Mouse (Mus musculus) myocyte (in vitro differentiated cells): ENCODE data around the gene Coro1a. TPM values are rescaled to one million over a fixed set of nuclear protein-coding genes. Genes with fewer than 3 reads are reported as not detected.

Experiments
- H3K27me3 ChIP-seq: one replicate; pipeline ENCODE4 v1.6.1; 2011; ENCODE audit not compliant: control insufficient read depth, insufficient read depth, insufficient read length
- H3K36me3 ChIP-seq: one replicate; pipeline ENCODE4 v1.6.1; 2011; ENCODE audit not compliant: control insufficient read depth, insufficient read depth
- H3K4me2 ChIP-seq: one replicate; pipeline ENCODE4 v1.6.1; 2011; ENCODE audit warnings: low read depth, control low read depth
- H3K4me3 ChIP-seq: one replicate; pipeline ENCODE4 v1.5.1; 2011; ENCODE audit warnings: mild to moderate bottlenecking, control low read depth, moderate library complexity
- H3K79me2 ChIP-seq: one replicate; pipeline ENCODE4 v1.6.1; 2011; ENCODE audit not compliant: control insufficient read depth, insufficient read depth
- H3ac ChIP-seq: one replicate; pipeline ENCODE4 v1.6.1; 2011; ENCODE audit not compliant: control insufficient read depth, insufficient read length
- CEBPB ChIP-seq: IDR thresholded peaks from 2 replicates; pipeline ENCODE4 v1.6.1; 2011; ENCODE audit warnings: mild to moderate bottlenecking, moderate library complexity; ENCODE audit not compliant: poor library complexity, insufficient read depth, severe bottlenecking
- E2F4 ChIP-seq: IDR thresholded peaks from one replicate; pipeline ENCODE4 v1.6.1; 2011; ENCODE audit warnings: mild to moderate bottlenecking, control low read depth, moderate library complexity; ENCODE audit not compliant: insufficient read depth
- MAX ChIP-seq: IDR thresholded peaks from one replicate; pipeline ENCODE4 v1.6.1; 2011; ENCODE audit warnings: low read depth, mild to moderate bottlenecking, control low read depth
- MYOD1 ChIP-seq, 3 experiments: IDR thresholded peaks; one replicate each; pipeline ENCODE4 v1.6.1; 2011; ENCODE audit warnings: control low read depth in 2 of 3, low read depth in 2 of 3, mild to moderate bottlenecking in 2 of 3, moderate library complexity in 1 of 3; ENCODE audit not compliant: insufficient read length in 2 of 3, control insufficient read depth in 1 of 3
- MYOG ChIP-seq, 3 experiments: IDR thresholded peaks; one replicate each; pipeline ENCODE4 v1.6.1; 2011; ENCODE audit warnings: control low read depth in 2 of 3, low read depth in 2 of 3, mild to moderate bottlenecking in 2 of 3; ENCODE audit not compliant: insufficient read length in 2 of 3, control insufficient read depth in 1 of 3, insufficient read depth in 1 of 3
- POLR2A ChIP-seq: IDR thresholded peaks from one replicate; pipeline ENCODE4 v1.6.1; 2011; ENCODE audit warnings: low read depth, mild to moderate bottlenecking, control low read depth, moderate library complexity; ENCODE audit not compliant: insufficient read length
- POLR2AphosphoS2 ChIP-seq: IDR thresholded peaks from one replicate; pipeline ENCODE4 v1.6.1; 2011; ENCODE audit warnings: low read depth, control low read depth; ENCODE audit not compliant: insufficient read length
- REST ChIP-seq: IDR thresholded peaks from one replicate; pipeline ENCODE4 v1.6.1; 2011; ENCODE audit warnings: mild to moderate bottlenecking, control low read depth, moderate library complexity; ENCODE audit not compliant: insufficient read depth, insufficient read length
- SRF ChIP-seq: IDR thresholded peaks from one replicate; pipeline ENCODE4 v1.6.1; 2011; ENCODE audit warnings: low read depth; ENCODE audit not compliant: control insufficient read depth, insufficient read length
- TCF12 ChIP-seq: IDR thresholded peaks from one replicate; pipeline ENCODE4 v1.6.1; 2011; ENCODE audit warnings: mild to moderate bottlenecking, control low read depth; ENCODE audit not compliant: poor library complexity, insufficient read depth, severe bottlenecking
- TCF3 ChIP-seq: IDR thresholded peaks from one replicate; pipeline ENCODE4 v1.6.1; 2011; ENCODE audit warnings: low read depth, control low read depth; ENCODE audit not compliant: insufficient read length
- USF1 ChIP-seq: IDR thresholded peaks from one replicate; pipeline ENCODE4 v1.6.1; 2011; ENCODE audit warnings: low read depth, mild to moderate bottlenecking, control low read depth, moderate library complexity
- polyA plus RNA-seq: library from polyadenylated mRNA; unstranded; fragments of >200 nt; fragmentation: generic; extraction: Trizol; gene quantifications from one replicate; pipeline ENCODE4 v1.2.1, GENCODE M21; 2012; ENCODE audit warnings: missing spikeins

Coro1a gene
- polyA plus RNA-seq, 1 experiment: 0.14 TPM

- no peaks in the 10 kb centered on the region for H3K79me2 ChIP-seq
- H3K27me3 ChIP-seq: peaks cover 40% of the 10 kb centered on the region
- H3ac ChIP-seq: no peak overlapping the region
- no peaks in the 10 kb centered on the region for H3K36me3 ChIP-seq
- no peak overlapping the region for H3K4me3 ChIP-seq
- H3K4me2 ChIP-seq: no peak overlapping the region
- TF ChIP-seq POLR2AphosphoS2: no peak
- no peak for TF ChIP-seq E2F4
- no peak for TF ChIP-seq TCF3
- TF ChIP-seq SRF: no peak
- no peak for TF ChIP-seq REST
- no peak for TF ChIP-seq POLR2A
- TF ChIP-seq MYOD1 (IDR thresholded peaks at IDR 0.05; ENCODE audit: control insufficient read depth in 1 of 3, insufficient read length in 2 of 3, low read depth in 2 of 3): no peak
- TF ChIP-seq CEBPB: no peak
- TF ChIP-seq MAX: no peak
- no peak for TF ChIP-seq USF1
- TF ChIP-seq TCF12: no peak
- no peak for TF ChIP-seq MYOG (IDR thresholded peaks at IDR 0.05; ENCODE audit: control insufficient read depth in 1 of 3, insufficient read depth in 1 of 3, insufficient read length in 2 of 3, low read depth in 2 of 3)
These were observed 4.3 kb upstream of the Coro1a start for GRCm38 (mm10) chr7:126711910-126712309.

DNA sequence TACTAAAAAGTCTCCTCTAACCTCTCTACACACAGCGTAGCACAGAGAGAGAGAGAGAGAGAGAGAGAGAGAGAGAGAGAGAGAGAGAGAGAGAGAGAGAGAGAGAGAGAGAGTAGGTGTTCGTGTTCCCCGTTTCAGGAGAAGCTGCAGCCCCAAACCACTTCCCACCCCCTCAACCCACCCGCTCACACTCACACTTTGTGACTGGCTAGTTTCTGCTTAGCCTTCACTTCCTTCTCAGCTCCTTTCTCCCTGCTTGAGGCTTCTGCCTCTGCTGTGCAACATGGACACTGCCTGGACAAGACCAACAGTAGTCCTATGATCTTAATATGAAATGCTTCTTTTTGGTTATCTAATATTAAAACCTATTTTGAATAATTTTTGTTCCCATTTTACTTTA, 2.7 kb upstream of the Coro1a start:
- no peak overlapping the region for H3K4me2 ChIP-seq
- no peak for TF ChIP-seq POLR2AphosphoS2
- no peak for TF ChIP-seq TCF12
- TF ChIP-seq CEBPB: no peak
- no peak for TF ChIP-seq SRF
- TF ChIP-seq MAX: no peak
- no peak overlapping the region for H3ac ChIP-seq
- H3K27me3 ChIP-seq: peaks cover 27% of the 10 kb centered on the region
- H3K4me3 ChIP-seq: no peak overlapping the region
- no peaks in the 10 kb centered on the region for H3K79me2 ChIP-seq
- H3K36me3 ChIP-seq: no peaks in the 10 kb centered on the region

GRCm38 (mm10) chr7:126708175-126708952, 777 bp upstream of the Coro1a start:
- Histone ChIP-seq H3K79me2 (no peaks in the 10 kb centered on the region), H3K36me3 (no peaks in the 10 kb centered on the region), H3K4me3 (no peak overlapping the region), H3K27me3 (peaks cover 28% of the 10 kb centered on the region), H3K4me2 (no peak overlapping the region), H3ac (no peak overlapping the region)
- TF ChIP-seq E2F4 (no peak), TCF12 (no peak), POLR2AphosphoS2 (no peak), SRF (no peak), MYOD1 (IDR thresholded peaks at IDR 0.05; ENCODE audit: control insufficient read depth in 1 of 3, insufficient read length in 2 of 3, low read depth in 2 of 3) (no peak), CEBPB (no peak), MYOG (IDR thresholded peaks at IDR 0.05; ENCODE audit: control insufficient read depth in 1 of 3, insufficient read depth in 1 of 3, insufficient read length in 2 of 3, low read depth in 2 of 3) (no peak)

- H3K79me2 ChIP-seq: no peaks in the 10 kb centered on the region
- H3K4me2 ChIP-seq: peak overlapping the region; percentile 50
- no peak overlapping the region for H3ac ChIP-seq
- TF ChIP-seq TCF12 (no peak), E2F4 (no peak), MAX (no peak), REST (no peak), POLR2A (no peak), TCF3 (no peak), POLR2AphosphoS2 (no peak), SRF (no peak), MYOG (IDR thresholded peaks at IDR 0.05; ENCODE audit: control insufficient read depth in 1 of 3, insufficient read depth in 1 of 3, insufficient read length in 2 of 3, low read depth in 2 of 3) (no peak), CEBPB (no peak), MYOD1 (IDR thresholded peaks at IDR 0.05; ENCODE audit: control insufficient read depth in 1 of 3, insufficient read length in 2 of 3, low read depth in 2 of 3) (no peak), USF1 (no peak)
- H3K27me3 ChIP-seq: peaks cover 26% of the 10 kb centered on the region
- H3K4me3 ChIP-seq: no peak overlapping the region
- H3K36me3 ChIP-seq: no peaks in the 10 kb centered on the region
These were observed 3.2 kb downstream of the Coro1a start for GRCm38 (mm10) chr7:126704121-126704980.
